ENCODE assay signal across 12 mouse cellular contexts in genomic region chr4:128950461-128950860, GRCm38 (mm10). TPM values are rescaled to one million over a fixed set of nuclear protein-coding genes. Genes with fewer than 3 reads are reported as not detected.
DNase-seq lines count a peak whose midpoint lies in the region; ATAC-seq lines count a peak whose summit lies in the region.
"Had no signal": no experiment of that assay in that cellular context is flagged by ENCODE, and none has a peak within 500 bp of the region (broad histone marks: within the 10 kb centered on the region; RNA-seq: fewer than 3 reads in every experiment).

No protein-coding gene starts in this region.

- H3K36me3 ChIP-seq in forebrain, embryonic 14.5 days (ENCODE audit: control insufficient read depth, insufficient read depth, low read length): no peaks in the 10 kb centered on the region
- H3K36me3 ChIP-seq in forebrain, embryonic 13.5 days (ENCODE audit: poor library complexity, severe bottlenecking): no peaks in the 10 kb centered on the region
- H3K36me3 ChIP-seq in kidney, embryonic 14.5 days (ENCODE audit: control insufficient read depth, insufficient read depth, low read length): no peaks in the 10 kb centered on the region
- H3K36me3 ChIP-seq: heart, embryonic 15.5 days; midbrain, embryonic 12.5 days; neural tube, embryonic 15.5 days had no signal

- H3K4me2 ChIP-seq in forebrain, embryonic 14.5 days (ENCODE audit: low read length): no peak overlapping the region
- H3K4me2 ChIP-seq in forebrain, embryonic 13.5 days: no peak overlapping the region
- H3K4me2 ChIP-seq in kidney, embryonic 14.5 days (replicated peaks; ENCODE audit: low read depth, low read length): no peak overlapping the region
- H3K4me2 ChIP-seq: heart, embryonic 15.5 days; midbrain, embryonic 12.5 days; neural tube, embryonic 15.5 days had no signal

- no peak for ATAC-seq in forebrain, embryonic 14.5 days
- no peak for ATAC-seq in forebrain, embryonic 13.5 days
- ATAC-seq in kidney, embryonic 14.5 days (ENCODE audit: low FRiP score, low TSS enrichment): no peak
- ATAC-seq: liver, postnatal 0 days had no signal

- H3K4me3 ChIP-seq in forebrain, embryonic 14.5 days (ENCODE audit: low read depth, low read length): no peak overlapping the region
- H3K4me3 ChIP-seq in forebrain, embryonic 13.5 days: no peak overlapping the region
- H3K4me3 ChIP-seq in kidney, embryonic 14.5 days (ENCODE audit: low read length): no peak overlapping the region
- H3K4me3 ChIP-seq: heart, embryonic 15.5 days; midbrain, embryonic 12.5 days; neural tube, embryonic 15.5 days had no signal

- WGBS in forebrain, embryonic 14.5 days: 69% methylated on average over 5 of the region's 5 CpGs
- 85% methylated on average over 5 of the region's 5 CpGs for WGBS in forebrain, embryonic 13.5 days
- 83% methylated on average over 5 of the region's 5 CpGs for WGBS in kidney, embryonic 14.5 days

- H3K4me1 ChIP-seq in forebrain, embryonic 14.5 days (ENCODE audit: control insufficient read depth, insufficient read depth, low read length): peaks cover 3% of the 10 kb centered on the region; the same call in 1 of the 2 replicates
- peaks cover 13% of the 10 kb centered on the region; the same call in 1 of the 2 replicates for H3K4me1 ChIP-seq in forebrain, embryonic 13.5 days
- no peaks in the 10 kb centered on the region for H3K4me1 ChIP-seq in kidney, embryonic 14.5 days (ENCODE audit: control insufficient read depth, insufficient read depth, low read length)

- H3K27ac ChIP-seq in forebrain, embryonic 14.5 days (ENCODE audit: low read depth, low read length): no peak overlapping the region
- no peak overlapping the region for H3K27ac ChIP-seq in forebrain, embryonic 13.5 days
- no peak overlapping the region for H3K27ac ChIP-seq in kidney, embryonic 14.5 days (ENCODE audit: low read depth, low read length)
- H3K27ac ChIP-seq: heart, embryonic 15.5 days; midbrain, embryonic 12.5 days had no signal

- no peak overlapping the region for H3K9ac ChIP-seq in forebrain, embryonic 14.5 days (ENCODE audit: low read length)
- H3K9ac ChIP-seq in forebrain, embryonic 13.5 days: no peak overlapping the region
- H3K9ac ChIP-seq in kidney, embryonic 14.5 days (ENCODE audit: low read depth, low read length): no peak overlapping the region
- H3K9ac ChIP-seq: heart, embryonic 15.5 days; liver, postnatal 0 days; midbrain, embryonic 12.5 days; neural tube, embryonic 15.5 days had no signal

- DNase-seq in forebrain, embryonic 14.5 days (ENCODE audit: low spot score): peak; percentile 33
- peak; percentile 63 for DNase-seq in kidney, adult 18-20 months
- DNase-seq in 3T3-L1 (ENCODE audit: low read depth, low spot score): peak; percentile 55
- peak; percentile 60 for DNase-seq in fibroblast of lung, adult 2 months (ENCODE audit: low read depth)
- DNase-seq in frontal cortex, postnatal 25 days (ENCODE audit: low spot score in 2 of 2): no peak
- no peak for DNase-seq in thymus, postnatal 36 days
- DNase-seq: liver, postnatal 0 days had no signal

- no peaks in the 10 kb centered on the region for H3K27me3 ChIP-seq in forebrain, embryonic 14.5 days (replicated peaks; ENCODE audit: control insufficient read depth, insufficient read depth, low read length)
- 0 out of 2 replicates have a peak, but pooled peaks cover 3% of the 10 kb centered on the region for H3K27me3 ChIP-seq in forebrain, embryonic 13.5 days
- H3K27me3 ChIP-seq in kidney, embryonic 14.5 days (ENCODE audit: control insufficient read depth, insufficient read depth, low read length): no peaks in the 10 kb centered on the region
- H3K27me3 ChIP-seq: neural tube, embryonic 15.5 days had no signal

- H3K9me3 ChIP-seq in forebrain, embryonic 14.5 days (replicated peaks; ENCODE audit: control insufficient read depth, low read length): no peaks in the 10 kb centered on the region
- H3K9me3 ChIP-seq in forebrain, embryonic 13.5 days (replicated peaks): no peaks in the 10 kb centered on the region
- no peaks in the 10 kb centered on the region for H3K9me3 ChIP-seq in kidney, embryonic 14.5 days (ENCODE audit: control insufficient read depth, low read length)
- H3K9me3 ChIP-seq: heart, embryonic 15.5 days; midbrain, embryonic 12.5 days; neural tube, embryonic 15.5 days had no signal

RNA-seq across cellular contexts. Expression of gene Azin2, which starts 11.8 kb away (rescaled TPM):
- 10.6 and 11.7 TPM in 2 replicates for polyA plus RNA-seq in forebrain, embryonic 14.5 days (2014; fragmentation: Nextera tagmentation; extraction: Ambion mirVana)
- 11.3 and 13.5 TPM in 2 replicates for polyA plus RNA-seq in forebrain, embryonic 13.5 days (2015; fragmentation: Nextera tagmentation; extraction: Ambion mirVana)
- polyA plus RNA-seq in kidney, embryonic 14.5 days (2014; fragmentation: Nextera tagmentation; extraction: Ambion mirVana): 16.0 and 17.0 TPM in 2 replicates

RNA-seq across cellular contexts. Expression of gene Ak2, which starts 41.3 kb away (rescaled TPM):
- polyA plus RNA-seq in forebrain, embryonic 14.5 days (2014; fragmentation: Nextera tagmentation; extraction: Ambion mirVana): 89.2 and 93.6 TPM in 2 replicates
- 155 and 166 TPM in 2 replicates for polyA plus RNA-seq in forebrain, embryonic 13.5 days (2015; fragmentation: Nextera tagmentation; extraction: Ambion mirVana)
- polyA plus RNA-seq in kidney, embryonic 14.5 days (2014; fragmentation: Nextera tagmentation; extraction: Ambion mirVana): 152 and 171 TPM in 2 replicates

Comparison
In these comparisons a context has a peak if more than half of its experiments do, and no peak if none do; other contexts are left out.
1. DNase-seq: peak in forebrain, embryonic 14.5 days (single experiment), kidney, adult 18-20 months (single experiment), 3T3-L1 (single experiment) and fibroblast of lung, adult 2 months (single experiment); none in frontal cortex, postnatal 25 days (0 of 2) and thymus, postnatal 36 days (0 of 2).